Mouse (Mus musculus) cerebellum, adult 2 months (tissue): ENCODE data around the gene Tpbgl.

Experiments
- CTCF ChIP-seq: fragments of 200-500 bp; IDR thresholded peaks from 2 replicates; pipeline ENCODE4 v1.5.1; 2011; ENCODE audit warnings: low read depth, mild to moderate bottlenecking, control low read depth, low read length, moderate library complexity, borderline replicate concordance; ENCODE audit not compliant: insufficient read depth
- POLR2A ChIP-seq: fragments of 200-500 bp; IDR thresholded peaks from 2 replicates; pipeline ENCODE4 v1.6.1; 2011; ENCODE audit warnings: low read length, control low read depth, borderline replicate concordance; ENCODE audit not compliant: insufficient read depth

- TF ChIP-seq CTCF (no peak), POLR2A (no peak)
Observed at GRCm38 (mm10) chr7:99665731-99666452, 39.0 kb upstream of the Tpbgl start.
